Mouse (Mus musculus) R1 (cell line): ENCODE data around the gene Fam89b.

Source experiments
- DNase-seq: peaks from one replicate; pipeline ENCODE4 v3.0.0-alpha.2; 2018; ENCODE audit warnings: low read depth, low spot score

Gene Fam89b

DNA sequence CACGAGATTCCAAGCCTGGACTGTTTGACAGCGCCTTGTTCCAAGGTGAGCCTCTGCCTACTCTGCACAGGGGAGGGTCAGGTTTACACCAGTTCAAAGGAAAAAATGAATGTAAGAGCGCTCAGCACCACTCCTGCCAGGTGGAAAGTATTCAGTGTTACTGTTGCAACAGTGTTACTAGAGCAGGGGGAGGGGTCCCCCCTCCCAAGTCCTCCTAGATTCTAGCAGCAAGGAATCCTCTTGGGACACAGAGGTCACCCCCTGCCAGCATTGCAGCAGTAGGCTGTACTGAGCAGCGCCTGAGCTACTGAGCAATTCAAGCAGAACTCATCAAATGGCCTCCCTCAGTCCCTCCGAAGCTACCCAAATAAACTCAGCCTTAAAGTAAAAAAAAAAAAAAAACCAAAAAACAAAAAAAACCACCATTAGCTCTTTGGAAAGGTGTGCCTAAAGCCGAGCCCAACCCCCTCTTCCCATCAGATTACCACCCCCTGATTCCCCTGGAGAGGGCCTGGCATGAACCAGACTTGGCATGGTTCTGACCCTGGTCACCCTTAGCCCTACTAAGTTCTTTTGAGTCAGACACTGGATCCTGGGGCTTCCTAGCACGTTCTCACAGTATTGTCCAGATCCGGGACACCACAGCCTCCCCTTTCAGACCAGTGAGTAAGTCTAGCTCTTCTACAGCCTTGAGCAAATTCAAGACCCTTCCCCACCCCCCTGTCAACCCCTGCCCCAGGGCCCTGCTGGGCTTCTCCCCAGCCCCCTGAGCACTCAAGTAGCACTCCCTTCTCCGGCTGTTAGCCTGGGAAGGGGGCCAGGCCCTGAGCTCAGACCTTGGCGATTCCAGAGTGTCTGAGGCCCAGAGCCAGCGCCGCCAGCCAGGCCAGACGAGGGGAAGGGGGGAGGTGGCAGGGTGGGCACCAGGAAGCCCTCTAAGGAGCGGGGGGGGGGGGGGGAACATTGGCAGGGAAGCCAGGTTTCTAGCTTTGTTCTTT is 11.2 kb upstream of the Fam89b start, which contains the start of gene Ltbp3:
Ltbp3 (plus strand) TSS at position 585 of the 998 bp plus-strand sequence.
- no peak for DNase-seq

DNA sequence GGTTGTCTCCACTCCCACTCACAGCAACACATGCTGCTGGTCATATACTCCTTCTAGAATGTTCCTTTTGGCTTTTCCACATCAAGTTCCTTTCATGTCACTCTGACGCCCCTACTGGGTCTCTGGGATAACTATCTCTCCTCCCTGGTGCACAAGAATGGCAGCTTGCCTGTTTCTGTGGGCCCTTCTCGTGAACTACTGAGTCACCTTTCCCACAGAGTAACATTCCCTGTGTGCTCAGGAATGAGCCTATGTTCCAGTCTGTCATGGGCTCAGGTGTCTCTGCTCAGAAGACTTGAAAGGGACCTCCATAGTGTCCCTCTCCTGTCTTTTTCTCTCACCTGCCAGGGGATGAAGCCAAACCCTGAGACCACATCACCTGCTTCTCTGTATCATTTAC is 10.0 kb upstream of the Fam89b start:
- DNase-seq: no peak

DNA sequence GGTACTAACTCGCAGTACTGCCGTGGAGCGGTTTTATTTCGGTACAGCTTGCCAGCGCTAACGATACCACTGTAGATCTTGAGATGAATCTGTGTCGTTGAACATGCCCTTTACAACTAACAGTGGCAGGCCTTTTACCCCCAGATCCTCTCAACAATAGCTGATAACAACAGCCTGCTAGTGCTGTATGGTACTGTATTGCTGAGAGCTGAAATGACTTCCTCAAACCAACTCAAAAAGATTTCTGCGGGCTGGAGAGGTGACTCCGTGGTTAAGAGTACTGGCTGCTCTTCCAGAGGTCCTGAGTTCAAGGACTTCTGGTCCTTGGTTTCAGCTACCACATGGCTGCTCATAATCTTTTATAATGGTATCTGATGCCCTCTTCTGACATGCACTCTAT is 4.9 kb upstream of the Fam89b start:
- no peak for DNase-seq

DNA sequence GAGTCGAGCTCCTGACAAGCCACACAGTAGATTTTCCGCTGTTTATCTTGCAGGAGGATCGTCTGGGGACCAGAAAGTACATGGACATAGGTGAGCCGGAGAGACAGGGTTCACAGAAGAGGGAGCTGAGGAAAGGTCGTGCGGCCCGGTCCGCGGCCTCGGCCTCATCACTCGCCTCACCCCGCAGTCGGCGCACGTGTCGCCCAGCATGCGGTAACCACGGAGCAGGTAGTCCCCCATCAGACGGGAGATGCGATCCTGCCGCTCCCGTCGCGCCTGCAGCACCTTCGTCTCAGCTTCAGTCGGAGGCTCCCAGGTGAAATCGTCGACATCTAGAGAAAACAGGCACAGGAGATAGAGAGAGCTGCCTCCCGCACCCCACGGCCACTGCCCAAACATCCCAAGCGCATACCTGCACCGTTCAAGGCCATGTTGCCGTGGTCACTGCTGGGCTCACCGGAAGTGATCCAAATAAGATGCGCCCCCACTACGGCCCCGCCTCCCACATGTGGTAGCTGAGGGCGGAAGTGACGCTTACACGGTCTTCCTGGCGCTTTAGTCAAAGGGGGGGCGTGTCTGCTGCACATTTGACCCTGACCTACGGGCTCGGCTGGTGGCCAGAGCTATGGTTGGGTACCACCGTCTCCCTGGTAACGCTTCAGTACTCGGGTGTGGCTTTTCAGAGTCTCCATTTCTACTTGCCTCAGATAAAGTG is 2.0 kb upstream of the Fam89b start:
- peak; percentile 98 for DNase-seq

DNA sequence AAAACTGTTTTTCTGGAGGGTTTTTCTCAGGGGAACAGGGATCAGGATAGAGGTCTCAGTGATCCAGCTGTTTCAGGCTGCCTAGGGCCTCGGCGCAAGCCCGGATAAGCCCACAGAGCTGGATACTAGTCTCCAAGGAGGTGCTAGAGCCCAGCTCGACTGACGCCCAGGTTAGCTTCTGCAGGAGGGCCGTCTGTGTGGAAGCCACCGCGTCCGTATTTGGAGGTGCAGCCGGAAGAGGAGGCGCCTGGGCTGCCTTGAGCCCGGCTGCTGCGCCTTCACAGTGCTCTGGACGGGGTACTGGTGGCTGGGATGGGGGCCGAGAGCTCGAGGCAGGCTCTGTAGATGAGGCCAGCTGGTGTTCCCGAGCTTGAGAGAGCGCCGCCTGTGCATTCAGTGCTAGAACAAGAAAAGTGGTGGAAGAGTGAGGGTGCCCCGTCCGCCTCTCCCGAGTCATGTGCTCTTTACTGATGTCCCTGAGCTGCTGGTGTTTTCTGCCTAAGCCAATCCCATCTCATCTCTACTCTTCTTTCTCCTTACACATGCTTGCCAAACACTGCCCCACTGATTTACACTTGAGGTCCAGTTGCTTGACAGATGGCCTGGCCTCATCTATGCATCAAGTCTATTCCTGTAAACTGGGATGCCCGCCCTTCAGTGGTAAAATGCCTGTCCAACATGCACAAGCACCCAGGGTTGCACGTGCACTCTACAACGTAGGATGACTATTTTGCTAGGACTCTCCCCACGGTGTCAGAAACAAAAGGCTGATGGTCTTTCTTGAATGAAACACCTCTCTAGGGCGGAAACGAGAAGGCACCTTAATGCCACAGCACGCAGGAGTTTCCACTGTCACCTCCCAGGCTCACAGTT is 1.1 kb upstream of the Fam89b start:
- DNase-seq: no peak

DNA sequence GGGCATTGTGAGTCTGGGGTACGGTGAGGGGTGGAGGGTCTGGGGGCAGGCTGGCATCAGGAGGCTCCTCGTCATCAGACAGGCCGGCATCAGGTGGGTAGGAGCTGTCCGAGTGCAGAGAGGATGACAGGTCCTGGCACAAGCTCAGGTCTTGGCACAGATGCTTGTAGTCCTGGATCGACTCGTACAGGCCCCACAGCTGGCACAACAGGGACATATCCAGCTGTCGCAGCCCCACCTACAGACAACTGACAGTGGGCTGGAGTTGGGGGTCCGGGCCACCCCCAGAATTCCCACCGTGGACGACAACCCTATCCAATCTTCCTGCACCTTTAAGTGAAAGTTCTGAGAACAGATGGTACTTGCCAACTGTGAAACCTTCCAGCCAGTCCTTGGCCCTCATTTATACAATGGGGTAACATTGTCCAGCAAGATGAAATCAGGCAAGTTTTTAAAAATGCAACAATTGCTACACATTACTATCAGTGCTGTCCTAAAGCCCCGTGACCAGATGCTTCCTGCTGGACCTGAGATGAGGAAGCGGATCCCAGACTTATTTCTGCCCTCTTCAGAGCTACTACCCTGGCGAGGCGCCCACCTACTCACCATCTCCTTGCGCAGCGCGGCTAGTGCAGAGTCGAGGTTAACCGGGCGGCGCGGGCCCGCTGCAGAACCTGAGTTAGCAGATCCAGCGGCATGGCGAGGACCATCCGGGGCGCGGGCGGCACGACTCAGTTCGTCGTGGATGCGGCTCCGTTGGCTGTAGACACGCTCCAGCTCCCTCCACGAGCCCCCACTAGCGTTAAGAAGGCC is 616 bp downstream of the Fam89b start:
- DNase-seq: no peak

DNA sequence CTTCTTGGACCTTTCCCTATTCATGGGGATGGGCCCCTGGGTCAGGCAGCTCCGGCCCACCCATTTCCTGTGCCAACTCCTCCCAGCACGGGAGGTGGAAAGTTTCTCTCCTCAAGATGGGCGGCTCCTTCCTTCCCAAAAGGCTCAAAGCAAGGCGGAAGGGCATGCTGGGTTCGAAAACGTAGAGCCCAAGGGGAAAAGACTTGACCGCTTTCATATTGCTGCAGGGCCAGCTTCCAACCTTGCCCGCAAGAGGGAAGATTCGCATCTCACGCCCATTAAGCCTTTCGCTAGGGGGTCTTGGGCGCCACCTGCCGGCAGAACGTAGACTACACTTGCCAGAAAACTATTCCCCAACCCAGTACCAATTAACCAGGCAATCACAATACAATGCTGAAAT is 1.8 kb downstream of the Fam89b start:
- DNase-seq: peak; percentile 89

DNA sequence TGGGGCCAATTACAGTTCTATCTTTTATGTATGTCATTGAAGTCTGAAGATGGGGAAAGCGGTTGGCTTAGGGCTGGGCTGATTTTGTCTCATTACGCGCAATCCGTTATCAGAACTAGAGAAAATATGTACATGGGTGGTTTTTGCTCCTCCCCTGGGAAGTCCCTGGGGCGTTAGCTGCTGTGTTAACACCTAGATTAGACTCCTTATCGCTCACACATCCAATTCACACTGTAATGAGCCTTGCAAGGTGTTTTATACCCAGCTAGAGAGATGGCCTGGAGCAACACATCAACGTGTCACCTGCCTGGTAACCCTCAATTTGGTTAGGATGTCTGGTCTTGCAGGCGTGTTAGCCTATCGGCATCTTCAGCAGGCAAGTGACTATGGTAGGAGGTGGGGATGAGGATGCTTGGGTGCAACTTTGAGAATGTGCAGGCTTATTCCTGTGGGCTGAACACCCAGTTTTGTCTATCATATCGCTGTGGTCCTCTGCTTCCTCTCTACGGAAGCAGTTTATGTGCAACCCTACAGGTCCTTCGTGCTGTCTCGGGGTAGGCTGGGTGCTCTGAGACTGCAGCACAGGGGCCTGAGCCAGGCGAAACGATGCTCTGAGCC is 2.4 kb downstream of the Fam89b start:
- no peak for DNase-seq

DNA sequence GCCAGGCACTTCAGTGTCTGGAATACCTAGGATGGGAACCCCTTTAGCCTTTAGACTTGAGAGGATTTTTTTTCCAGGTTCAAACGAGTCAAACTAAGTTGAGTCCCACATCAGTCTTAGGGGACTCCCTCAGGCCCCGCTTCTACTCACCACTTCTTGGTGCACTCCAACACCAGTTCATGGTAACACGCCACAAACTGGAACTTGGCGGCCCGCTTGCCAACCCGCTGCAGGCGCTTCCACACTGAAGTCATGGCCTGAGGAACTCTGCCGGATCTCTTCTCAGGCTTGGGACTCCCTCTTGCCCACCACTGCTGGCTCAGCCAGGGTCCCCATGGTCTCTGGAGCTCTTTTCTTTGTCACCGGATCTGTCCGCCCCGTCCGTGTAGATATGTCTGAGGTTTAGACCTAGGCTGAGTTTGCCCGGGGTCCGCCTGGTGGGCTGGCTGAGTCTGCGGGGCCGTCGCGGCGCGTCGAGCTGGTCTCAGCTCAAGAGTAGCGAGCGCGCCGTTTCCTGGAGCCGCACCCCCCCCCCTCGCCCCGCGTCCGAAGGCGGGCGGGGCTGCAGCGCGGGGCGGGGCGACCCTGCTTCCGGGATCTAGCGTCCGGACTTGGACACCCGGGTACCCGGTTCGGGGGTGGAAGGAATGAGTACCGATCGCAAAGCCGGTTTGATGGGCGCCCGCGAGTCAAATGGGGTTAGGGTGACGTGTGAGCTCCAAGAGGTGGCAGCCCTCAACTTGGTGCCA is 3.5 kb downstream of the Fam89b start, which contains the start of gene Ehbp1l1:
Ehbp1l1 (minus strand) TSS at position 551 of the 749 bp plus-strand sequence.
- DNase-seq: peak; percentile 54

DNA sequence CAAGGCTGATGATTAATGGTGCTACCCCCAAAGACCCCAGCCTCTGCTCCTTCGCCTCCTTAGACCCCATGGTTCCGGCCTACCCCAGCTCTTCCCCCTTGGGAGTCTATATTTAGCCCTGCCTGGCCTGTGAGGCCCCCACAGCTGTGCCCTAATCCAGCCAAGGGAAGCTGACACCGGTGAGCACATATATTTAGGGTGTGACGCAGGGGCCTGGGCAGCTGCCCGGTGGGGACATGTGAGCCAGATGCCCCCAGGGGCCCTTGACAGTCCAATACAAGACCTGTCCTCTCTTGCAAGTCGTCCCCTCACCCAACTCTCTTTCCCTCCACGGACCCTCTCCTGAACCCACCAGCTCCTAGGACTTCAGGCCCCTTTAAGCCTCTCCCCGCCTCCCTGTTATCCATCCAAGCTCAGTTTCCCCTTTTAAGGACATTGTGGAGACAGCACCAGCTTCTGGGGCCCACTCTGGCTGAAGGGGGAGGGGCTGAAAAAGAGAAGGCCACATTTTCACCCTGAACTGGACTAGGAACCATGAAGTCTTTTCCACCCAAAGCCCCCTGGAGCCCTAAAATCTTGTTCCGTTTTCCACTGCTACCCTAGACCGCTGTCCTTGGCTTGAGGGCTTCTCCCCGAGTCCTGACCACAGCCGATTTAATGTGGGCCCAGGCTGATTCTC is 4.3 kb downstream of the Fam89b start:
- no peak for DNase-seq

DNA sequence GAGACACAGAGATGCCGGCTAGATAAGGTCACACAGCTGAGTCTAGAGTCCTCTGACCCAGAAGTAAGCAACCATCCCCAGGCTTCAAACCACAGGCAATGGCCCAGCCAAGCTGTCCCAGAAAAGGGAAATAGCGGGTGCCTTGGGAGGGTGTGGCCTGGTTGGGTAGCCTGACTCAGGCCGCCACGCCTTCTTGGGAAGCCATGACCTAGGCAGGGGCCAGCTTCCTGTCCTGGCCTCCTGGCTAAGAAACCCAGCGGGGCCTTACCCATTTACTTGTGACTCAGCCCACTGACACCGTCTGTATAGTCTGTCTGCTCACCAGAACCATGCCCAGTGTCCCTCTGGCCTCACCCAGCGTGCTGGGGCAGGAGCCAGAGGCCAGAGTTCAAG is 4.9 kb downstream of the Fam89b start:
- DNase-seq: no peak

DNA sequence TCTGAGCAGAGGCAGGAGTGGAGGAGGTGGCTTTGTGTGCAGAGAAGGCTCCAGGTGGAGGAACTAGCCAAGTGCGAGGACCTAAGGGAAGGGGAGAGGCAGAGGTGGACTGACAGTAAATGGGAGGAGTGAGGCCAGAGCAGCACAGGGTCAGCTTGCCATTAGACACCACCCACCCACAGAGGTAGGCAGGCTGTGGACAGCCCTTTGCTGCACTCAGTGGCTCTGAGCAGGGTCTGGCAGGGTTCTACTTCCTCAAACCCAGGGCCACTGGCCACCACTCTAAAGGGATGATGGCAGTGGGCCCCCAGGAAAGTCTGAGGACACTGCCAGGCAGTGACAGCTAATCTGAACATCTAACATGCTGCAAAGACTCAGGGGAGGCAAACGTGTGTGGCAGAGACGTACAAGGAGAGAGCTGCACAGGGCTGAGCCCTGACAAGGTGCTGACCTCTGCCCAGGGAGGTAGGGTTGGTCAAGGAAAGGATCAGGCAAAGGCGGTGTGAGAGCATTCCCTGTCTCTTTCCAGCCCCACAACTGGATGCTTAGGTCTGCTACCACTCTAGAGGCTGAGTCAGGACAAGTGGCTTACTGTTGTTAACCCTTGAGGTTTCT is 5.4 kb downstream of the Fam89b start:
- no peak for DNase-seq

DNA sequence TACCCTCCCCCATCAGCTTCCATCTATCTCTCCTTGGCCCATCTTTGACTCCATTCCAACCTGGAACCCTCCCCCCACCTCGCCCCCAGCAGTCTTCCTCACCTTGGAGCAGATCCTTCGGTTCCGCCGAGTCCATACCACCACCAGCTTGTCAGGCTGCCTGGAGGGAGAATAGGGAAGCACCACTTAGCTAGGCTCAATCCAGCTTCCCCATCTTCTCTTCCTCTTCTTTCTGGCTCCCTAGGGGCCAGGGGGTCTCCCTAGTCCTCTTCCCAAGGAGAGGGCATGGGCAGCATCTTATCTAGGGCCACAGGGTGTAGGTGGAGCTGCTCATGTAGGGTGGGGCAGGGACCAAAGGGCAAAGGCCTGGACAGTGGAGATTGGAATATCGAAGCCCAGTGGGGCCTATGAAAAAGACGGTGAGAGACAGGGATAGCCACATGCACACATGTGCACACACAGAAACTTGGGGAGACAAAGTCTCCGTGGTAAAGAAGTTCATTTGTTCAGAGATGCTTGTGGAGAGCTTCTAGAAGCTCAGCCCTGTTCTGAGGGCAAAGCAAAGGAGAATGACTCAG is 6.5 kb downstream of the Fam89b start:
- no peak for DNase-seq

DNA sequence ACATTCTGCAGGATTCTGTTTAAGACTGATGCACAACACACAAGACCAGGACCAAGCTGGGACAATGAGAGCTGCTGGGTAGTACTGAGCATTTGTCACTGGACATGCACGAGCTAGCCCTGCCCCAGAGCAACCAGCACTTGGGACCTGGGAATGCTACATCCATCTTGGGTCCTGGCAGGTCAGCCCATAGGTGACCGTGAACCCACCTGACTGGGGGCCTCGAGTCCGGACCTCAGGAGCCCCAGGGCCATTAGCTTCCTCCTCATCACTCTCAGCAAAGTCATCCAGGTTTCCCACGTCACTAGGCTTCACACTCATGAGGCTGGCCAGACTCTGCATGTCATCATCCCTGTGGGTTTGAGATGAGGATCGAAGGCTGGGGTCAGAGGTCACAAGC is 8.2 kb downstream of the Fam89b start:
- no peak for DNase-seq

DNA sequence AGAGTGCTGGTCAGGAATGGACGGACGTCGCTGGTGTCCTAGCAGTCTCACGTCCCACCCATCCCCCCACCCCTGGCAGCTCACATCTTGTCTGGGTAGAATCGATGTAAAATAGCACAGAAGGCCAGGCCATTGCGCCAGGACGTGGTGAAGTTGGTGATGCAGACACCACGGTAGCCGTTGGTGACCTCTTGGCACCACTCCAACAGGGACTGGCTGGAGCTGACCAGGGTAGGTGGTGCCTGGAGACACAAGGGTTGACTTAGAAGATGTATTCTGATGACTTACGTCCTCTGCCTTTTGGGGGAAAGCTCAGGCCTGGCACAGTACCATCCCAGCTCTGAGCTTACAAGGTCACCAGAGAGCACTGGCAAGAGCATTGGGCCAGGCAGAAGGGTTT is 12.5 kb downstream of the Fam89b start:
- no peak for DNase-seq

DNA sequence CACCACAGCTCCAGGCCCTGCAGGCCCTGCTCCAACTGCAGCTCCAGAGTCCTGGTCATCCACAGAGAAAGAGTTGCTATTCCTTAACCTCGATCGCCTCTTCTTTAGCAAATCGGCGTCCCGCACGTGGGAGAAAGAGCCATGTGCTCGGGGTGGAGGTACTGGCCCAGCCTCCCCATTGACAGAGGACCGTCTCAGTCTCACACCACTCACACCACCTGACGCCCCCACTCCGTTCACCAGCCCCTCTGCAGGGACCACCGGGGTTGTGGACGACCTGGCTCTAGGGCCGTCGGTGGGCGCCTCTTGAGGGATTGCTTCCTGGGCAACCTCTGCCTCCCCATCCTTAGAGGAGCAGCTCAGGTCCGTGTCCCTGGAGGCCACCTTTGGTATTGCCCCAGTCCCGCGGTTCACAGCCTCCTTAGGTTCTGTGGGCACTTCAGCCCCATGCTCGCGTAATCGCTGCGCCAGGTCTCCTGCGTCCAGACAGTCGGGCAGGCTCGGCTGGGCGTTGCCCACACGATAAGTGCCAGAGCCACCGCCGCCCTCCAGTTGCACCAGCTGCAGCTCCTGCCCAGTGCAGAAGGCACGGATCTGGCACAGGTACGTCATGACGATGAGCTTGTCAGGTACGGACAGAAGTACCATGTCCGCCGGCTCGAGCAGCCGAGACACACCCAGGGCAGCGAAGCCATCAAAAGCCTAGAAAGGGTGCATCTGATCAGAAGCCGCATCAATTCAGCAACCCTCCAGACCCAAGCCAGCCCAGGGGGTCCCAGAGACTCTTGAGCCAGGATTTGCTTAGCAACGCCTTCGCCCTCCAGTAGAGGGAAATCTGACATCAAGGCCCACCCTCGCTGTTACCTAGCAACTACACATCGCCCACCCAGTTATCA is 13.4 kb downstream of the Fam89b start:
- DNase-seq: peak; percentile 80

DNA sequence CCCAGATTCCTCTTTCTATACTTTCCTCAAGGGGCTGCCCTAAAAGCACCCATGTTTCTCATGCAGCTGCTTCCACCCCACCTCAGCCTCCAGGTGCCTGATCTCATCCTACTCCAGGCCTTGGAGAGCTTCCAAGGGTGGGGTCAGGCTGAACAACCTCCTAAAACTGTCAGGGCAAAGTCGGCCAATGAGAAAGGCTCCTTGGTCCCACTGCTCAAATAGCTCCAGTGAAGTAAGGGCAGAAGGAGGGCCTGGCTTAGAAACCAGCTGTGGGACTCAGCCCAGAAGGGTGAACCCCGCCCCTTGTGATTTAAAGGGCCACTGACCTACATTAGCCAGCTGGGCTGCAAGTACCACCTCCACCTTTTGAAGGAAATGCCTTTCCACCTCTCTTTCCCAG is 15.7 kb downstream of the Fam89b start:
- DNase-seq: peak; percentile 85
